Mouse (Mus musculus) gonadal fat pad, adult 2 months (tissue): ENCODE measurements around the gene Serpina3k. TPM values are rescaled to one million over a fixed set of nuclear protein-coding genes. Genes with fewer than 3 reads are reported as not detected.
"Not testable (repeated sequence)": the region's sequence is repeated elsewhere in the genome, so short reads cannot be mapped to it uniquely, and the experiment has no call there.

Experiments used
- DNase-seq: peaks from one replicate; pipeline ENCODE4 v3.0.0-alpha.2; 2012; ENCODE audit warnings: low read depth
- polyA plus RNA-seq: library from polyadenylated mRNA; depleted of rRNA; stranded (reverse); fragments of >200 nt; gene quantifications from 2 replicates; pipeline ENCODE4 v1.2.3, GENCODE M21; 2012; rRNA removed

The Serpina3k gene
- polyA plus RNA-seq, 1 experiment, result 0.92 TPM

DNA sequence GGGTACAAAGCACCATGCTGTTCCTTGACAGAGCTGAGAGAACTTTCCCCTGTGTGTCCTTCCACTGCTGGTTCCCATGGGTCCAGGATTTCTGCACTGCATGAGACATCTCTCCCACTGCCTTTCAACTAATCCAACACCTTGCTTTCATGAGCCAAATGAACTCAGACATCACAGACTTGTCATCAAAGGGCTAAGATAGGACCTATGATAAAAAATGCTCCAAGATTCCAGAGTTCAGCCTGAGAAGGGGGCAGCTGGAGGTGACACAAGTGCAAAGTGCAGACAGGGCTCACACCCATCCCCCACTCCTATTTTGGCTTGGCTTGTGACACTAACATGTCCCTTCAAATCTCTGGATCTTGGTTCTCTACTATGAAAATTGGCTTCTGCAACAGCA, 50.2 kb downstream of the Serpina3k start:
- no peak for DNase-seq

- not testable (repeated sequence) for DNase-seq
Measured at GRCm38 (mm10) chr12:104391057-104391456, 52.8 kb downstream of the Serpina3k start.

Other genes with a start within 250 kb of the Serpina3k start
- 0.05 and 0.14 TPM in 2 replicates for gene Serpina5, start 237.4 kb upstream of the Serpina3k start, polyA plus RNA-seq
- gene Serpina3a, start 225.8 kb upstream of the Serpina3k start, polyA plus RNA-seq, result not detected in 2 replicates
- gene Serpina3b, start 210.5 kb upstream of the Serpina3k start, polyA plus RNA-seq, result 0.08 and 0.91 TPM in 2 replicates
- gene Serpina3c, start 184.6 kb upstream of the Serpina3k start, polyA plus RNA-seq, result 49.4 and 89.8 TPM in 2 replicates
- 0.27 and 0.57 TPM in 2 replicates for gene Serpina3f, start 123.9 kb upstream of the Serpina3k start, polyA plus RNA-seq
- gene Serpina3g, start 102.2 kb upstream of the Serpina3k start, polyA plus RNA-seq, result 2.4 and 3.2 TPM in 2 replicates
- gene Serpina3i, start 75.4 kb upstream of the Serpina3k start, polyA plus RNA-seq, result 1.1 and 1.3 TPM in 2 replicates
- gene Serpina3j, start 23.9 kb upstream of the Serpina3k start, polyA plus RNA-seq, result 0.46 TPM in 1 of 2 replicates, not detected in the other
- 1.5 and 3.5 TPM in 2 replicates for gene Serpina3m, start within 50 bp of the Serpina3k start, polyA plus RNA-seq
- gene Serpina3n, start 68.2 kb downstream of the Serpina3k start, polyA plus RNA-seq, result 148 and 496 TPM in 2 replicates
- gene Gsc, start 134.8 kb downstream of the Serpina3k start, polyA plus RNA-seq, result 0.24 and 0.25 TPM in 2 replicates